Mouse (Mus musculus) olfactory bulb, adult 2 months (tissue): ENCODE measurements around the gene Bcl3.

Source experiments
- CTCF ChIP-seq: fragments of 200-500 bp; IDR thresholded peaks from 2 replicates; pipeline ENCODE4 v1.5.1; 2012; ENCODE audit warnings: low read depth, mild to moderate bottlenecking, low read length, moderate library complexity; ENCODE audit not compliant: insufficient read depth
- POLR2A ChIP-seq: fragments of 200-500 bp; IDR thresholded peaks from 2 replicates; pipeline ENCODE4 v1.6.1; 2012; ENCODE audit warnings: mild to moderate bottlenecking, low read depth, low read length, moderate library complexity; ENCODE audit not compliant: insufficient read depth

- TF ChIP-seq CTCF = no peak
- no peak for TF ChIP-seq POLR2A
Observed at GRCm38 (mm10) chr7:19842885-19843504, 20.4 kb upstream of the Bcl3 start.
